ENCODE assay signal across 8 mouse cellular contexts in genomic region chr6:108456231-108457062, GRCm38 (mm10).
A peak's percentile ranks its signal among the peaks of the same experiment; 100 is the strongest.
DNase-seq lines count a peak whose midpoint lies in the region; ATAC-seq and TF ChIP-seq lines count a peak whose summit lies in the region.

No protein-coding gene starts in this region.

- H3K4me3 ChIP-seq in embryonic facial prominence, embryonic 13.5 days, result peak overlapping the region; percentile 10; the same call in 1 of the 2 replicates
- H3K4me3 ChIP-seq in heart, embryonic 14.5 days (ENCODE audit: control insufficient read depth in 1 of 2, insufficient read depth in 1 of 2, low read depth in 1 of 2, low read length in 2 of 2), result peak overlapping the region; percentile 9 to 17
- H3K4me3 ChIP-seq in kidney, postnatal 0 days (replicated peaks; ENCODE audit: low read depth, low read length), result no peak overlapping the region
- no peak overlapping the region for H3K4me3 ChIP-seq in liver, embryonic 13.5 days (replicated peaks)

- 11% methylated on average over 18 of the region's 18 CpGs for WGBS in embryonic facial prominence, embryonic 13.5 days
- 12% methylated on average over 18 of the region's 18 CpGs for WGBS in heart, embryonic 14.5 days
- 11% methylated on average over 18 of the region's 18 CpGs for WGBS in kidney, postnatal 0 days
- 50% methylated on average over 18 of the region's 18 CpGs for WGBS in liver, embryonic 13.5 days (ENCODE audit: insufficient replicate concordance)

- peak overlapping the region; percentile 55 for H3K9ac ChIP-seq in embryonic facial prominence, embryonic 13.5 days
- H3K9ac ChIP-seq in heart, embryonic 14.5 days (ENCODE audit: low read length), result peak overlapping the region; percentile 62
- H3K9ac ChIP-seq in kidney, postnatal 0 days (ENCODE audit: low read depth, low read length), result peak overlapping the region; percentile 51; the same call in 1 of the 2 replicates
- H3K9ac ChIP-seq in liver, embryonic 13.5 days, result peak overlapping the region; percentile 22; the same call in 1 of the 2 replicates

- H3K36me3 ChIP-seq in embryonic facial prominence, embryonic 13.5 days, result no peaks in the 10 kb centered on the region
- no peaks in the 10 kb centered on the region for H3K36me3 ChIP-seq in heart, embryonic 14.5 days (ENCODE audit: control insufficient read depth, insufficient read depth, low read length)
- H3K36me3 ChIP-seq in kidney, postnatal 0 days (ENCODE audit: insufficient read depth, low read length), result no peaks in the 10 kb centered on the region
- H3K36me3 ChIP-seq in liver, embryonic 13.5 days, result no peaks in the 10 kb centered on the region

- no peaks in the 10 kb centered on the region for H3K27me3 ChIP-seq in embryonic facial prominence, embryonic 13.5 days
- no peaks in the 10 kb centered on the region for H3K27me3 ChIP-seq in heart, embryonic 14.5 days (ENCODE audit: control insufficient read depth, insufficient read depth, low read length)
- no peaks in the 10 kb centered on the region for H3K27me3 ChIP-seq in kidney, postnatal 0 days (ENCODE audit: insufficient read depth, low read length)
- no peaks in the 10 kb centered on the region for H3K27me3 ChIP-seq in liver, embryonic 13.5 days

- DNase-seq in adrenal gland, postnatal 14 days, result peak; percentile 39
- no peak for DNase-seq in adrenal gland, postnatal 25 days
- peak; percentile 69 for DNase-seq in kidney, postnatal 0 days (ENCODE audit: low spot score)
- no peak for DNase-seq in liver, embryonic 13.5 days
- peak; percentile 25 for DNase-seq in retina, postnatal 1 day
- DNase-seq in thymus, adult 18-20 months, result no peak

- no peaks in the 10 kb centered on the region for H3K9me3 ChIP-seq in embryonic facial prominence, embryonic 13.5 days
- no peaks in the 10 kb centered on the region for H3K9me3 ChIP-seq in heart, embryonic 14.5 days (ENCODE audit: control insufficient read depth, low read length)
- H3K9me3 ChIP-seq in kidney, postnatal 0 days (replicated peaks; ENCODE audit: low read length), result no peaks in the 10 kb centered on the region
- no peaks in the 10 kb centered on the region for H3K9me3 ChIP-seq in liver, embryonic 13.5 days (replicated peaks)

- TF ChIP-seq CTCF in kidney, postnatal 0 days (IDR thresholded peaks at IDR 0.05; ENCODE audit: low read depth), result no peak

- peaks cover 39% of the 10 kb centered on the region for H3K4me1 ChIP-seq in embryonic facial prominence, embryonic 13.5 days
- peaks cover 24 to 35% of the 10 kb centered on the region in 2 experiments for H3K4me1 ChIP-seq in heart, embryonic 14.5 days (ENCODE audit: control insufficient read depth in 2 of 2, insufficient read depth in 2 of 2, low read length in 2 of 2)
- H3K4me1 ChIP-seq in kidney, postnatal 0 days (replicated peaks; ENCODE audit: insufficient read depth, low read length), result peaks cover 41% of the 10 kb centered on the region
- peaks cover 27% of the 10 kb centered on the region for H3K4me1 ChIP-seq in liver, embryonic 13.5 days (replicated peaks)

- H3K27ac ChIP-seq in embryonic facial prominence, embryonic 13.5 days, result peak overlapping the region; percentile 78
- peak overlapping the region; percentile 74 to 82 for H3K27ac ChIP-seq in heart, embryonic 14.5 days (replicated peaks in 1 of 2; ENCODE audit: control insufficient read depth in 1 of 2, insufficient read depth in 1 of 2, low read depth in 2 of 2, low read length in 2 of 2)
- peak overlapping the region; percentile 94 for H3K27ac ChIP-seq in kidney, postnatal 0 days
- H3K27ac ChIP-seq in liver, embryonic 13.5 days, result peak overlapping the region; percentile 18; the same call in 1 of the 2 replicates

- H3K4me2 ChIP-seq in embryonic facial prominence, embryonic 13.5 days, result peak overlapping the region; percentile 55
- H3K4me2 ChIP-seq in heart, embryonic 14.5 days (ENCODE audit: low read length), result peak overlapping the region; percentile 60
- H3K4me2 ChIP-seq in kidney, postnatal 0 days (ENCODE audit: low read length), result peak overlapping the region; percentile 42
- H3K4me2 ChIP-seq in liver, embryonic 13.5 days, result peak overlapping the region; percentile 11; the same call in 1 of the 2 replicates

- ATAC-seq in embryonic facial prominence, embryonic 13.5 days (ENCODE audit: insufficient number of reproducible peaks, insufficient read depth, low FRiP score, low TSS enrichment, low read depth), result no peak
- ATAC-seq in heart, embryonic 14.5 days (ENCODE audit: insufficient number of reproducible peaks, insufficient read depth, low FRiP score, low read depth), result peak; percentile 51
- peak; percentile 27; the same call in 1 of the 2 replicates for ATAC-seq in kidney, postnatal 0 days (replicated peaks; ENCODE audit: low FRiP score, low read depth)
- no peak for ATAC-seq in liver, embryonic 13.5 days (ENCODE audit: low read depth)

Comparison
In these comparisons a context has a peak if more than half of its experiments do, and no peak if none do; other contexts are left out.
1. DNase-seq: peak in adrenal gland, postnatal 14 days (single experiment), kidney, postnatal 0 days (single experiment) and retina, postnatal 1 day (single experiment); none in adrenal gland, postnatal 25 days (single experiment), liver, embryonic 13.5 days (single experiment) and thymus, adult 18-20 months (0 of 2).
2. ATAC-seq: peak in heart, embryonic 14.5 days (single experiment) and kidney, postnatal 0 days (single experiment); none in embryonic facial prominence, embryonic 13.5 days (single experiment) and liver, embryonic 13.5 days (single experiment).
3. H3K27ac ChIP-seq: peak in every context shown above with its lines; median percentile 94 in kidney, postnatal 0 days; 78 in embryonic facial prominence, embryonic 13.5 days; 78 in heart, embryonic 14.5 days; 18 in liver, embryonic 13.5 days.
4. H3K4me3 ChIP-seq: peak in embryonic facial prominence, embryonic 13.5 days (single experiment) and heart, embryonic 14.5 days (2 of 2); none in kidney, postnatal 0 days (single experiment) and liver, embryonic 13.5 days (single experiment).
5. Peak in every context shown above with its lines, with median percentiles within 50 percentile points of each other: H3K4me2 ChIP-seq and H3K9ac ChIP-seq.